Mouse (Mus musculus) ES-E14 (cell line): ENCODE measurements around the gene Fundc1. TPM values are rescaled to one million over a fixed set of nuclear protein-coding genes. Genes with fewer than 3 reads are reported as not detected.

ENCODE experiments used
- DNase-seq: peaks from one replicate; pipeline ENCODE4 v3.0.0-alpha.2; 2013; ENCODE audit warnings: low read depth, low spot score
- H3K27ac ChIP-seq: 2 replicates; pipeline ENCODE4 v1.5.1; 2012; ENCODE audit warnings: low read depth, mild to moderate bottlenecking, low read length, moderate library complexity, mixed read lengths; ENCODE audit not compliant: poor library complexity, insufficient read depth, severe bottlenecking
- H3K36me3 ChIP-seq: 2 replicates; pipeline ENCODE4 v1.6.1; 2012; ENCODE audit warnings: mild to moderate bottlenecking, low read length, moderate library complexity, mixed read lengths; ENCODE audit not compliant: control insufficient read depth, poor library complexity, insufficient read depth, severe bottlenecking
- H3K4me1 ChIP-seq, 2 experiments: fragments of 150-350 bp in 1 of 2; sonication (generic) in 1 of 2; 2 replicates each; pipeline ENCODE4 v1.6.1; 2012; ENCODE audit warnings: low read length in 2 of 2, mild to moderate bottlenecking in 1 of 2, mixed read lengths in 1 of 2; ENCODE audit not compliant: control insufficient read depth in 2 of 2, insufficient read depth in 2 of 2, poor library complexity in 1 of 2
- H3K4me3 ChIP-seq, 2 experiments: fragments of 150-350 bp in 1 of 2; sonication (generic) in 1 of 2; 2 replicates each; pipeline ENCODE4 v1.5.1; 2012; ENCODE audit warnings: low read length in 2 of 2, low read depth in 1 of 2, mild to moderate bottlenecking in 1 of 2, mixed read lengths in 1 of 2; ENCODE audit not compliant: insufficient read depth in 1 of 2, poor library complexity in 1 of 2, severe bottlenecking in 1 of 2
- H3K9ac ChIP-seq: 2 replicates; pipeline ENCODE4 v1.6.1; 2012; ENCODE audit warnings: low read depth, mild to moderate bottlenecking, low read length, mixed read lengths; ENCODE audit not compliant: poor library complexity, insufficient read depth, severe bottlenecking
- H3K9me3 ChIP-seq: fragments of 150-350 bp; sonication (generic); 2 replicates; pipeline ENCODE4 v1.6.1; 2012; ENCODE audit warnings: low read depth, mild to moderate bottlenecking, low read length; ENCODE audit not compliant: control insufficient read depth, insufficient read depth
- CHD2 ChIP-seq: IDR thresholded peaks from 2 replicates; pipeline ENCODE4 v1.6.1; 2014; ENCODE audit warnings: mild to moderate bottlenecking, low read depth, low read length, inconsistent platforms
- HCFC1 ChIP-seq: IDR thresholded peaks from 2 replicates; pipeline ENCODE4 v1.6.1; 2012; ENCODE audit warnings: low read length, inconsistent platforms, borderline replicate concordance; ENCODE audit not compliant: insufficient read depth
- MAFK ChIP-seq: IDR thresholded peaks from 2 replicates; pipeline ENCODE4 v1.6.1; 2014; ENCODE audit warnings: mild to moderate bottlenecking, low read depth, low read length, inconsistent platforms; ENCODE audit not compliant: insufficient read depth
- ZC3H11A ChIP-seq: IDR thresholded peaks from 2 replicates; pipeline ENCODE4 v1.6.1; 2012; ENCODE audit warnings: low read depth, mild to moderate bottlenecking, inconsistent platforms, low read length, borderline replicate concordance
- ZNF384 ChIP-seq: IDR thresholded peaks from 2 replicates; pipeline ENCODE4 v1.6.1; 2012; ENCODE audit warnings: low read depth, low read length, inconsistent platforms
- in situ Hi-C, 2 experiments: fragments of 600-800 bp; cut with MboI; formaldehyde crosslinking; loops; one replicate each; pipeline ENCODE4 v1.15.1; 2025; ENCODE audit warnings: low sequenced_read_pairs in 2 of 2, inconsistent platforms in 1 of 2; ENCODE audit not compliant: unreplicated experiment in 2 of 2
- total RNA-seq: library from RNA; depleted of rRNA; stranded (reverse); fragments of 300-350 nt; gene quantifications from 2 replicates; pipeline ENCODE4 v1.2.3, GENCODE M21; 2012

Gene Fundc1
- total RNA-seq, 1 experiment = 8.8 TPM

DNA sequence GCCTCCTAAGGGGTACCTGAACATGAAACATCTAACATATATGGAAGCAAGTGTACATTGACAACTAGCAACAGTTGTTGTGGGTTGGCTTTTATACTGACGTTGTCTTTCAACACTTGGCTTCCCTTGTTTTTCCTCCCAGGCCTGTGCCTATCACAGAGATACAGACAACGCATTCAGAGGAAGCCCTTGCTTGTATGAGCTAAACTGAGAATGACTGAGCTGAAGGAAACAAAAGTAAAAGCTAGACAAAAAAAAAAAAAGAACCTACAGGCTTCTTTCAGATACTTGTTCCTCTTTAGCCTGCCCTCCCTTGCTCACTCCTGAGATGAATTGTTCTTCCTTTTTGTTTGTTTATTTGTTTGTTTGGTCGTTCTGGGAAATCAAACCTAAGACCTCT is 58.1 kb downstream of the Fundc1 start:
- in situ Hi-C loops = no loop called here
- peak overlapping the region in 1 of 2 experiments; percentile 56; a peak in 1 of 4 replicates for H3K4me3 ChIP-seq
- TF ChIP-seq MAFK = no peak
- TF ChIP-seq ZNF384 = no peak
- TF ChIP-seq HCFC1 = no peak
- TF ChIP-seq ZC3H11A = no peak
- no peak for TF ChIP-seq CHD2
- no peaks in the 10 kb centered on the region for H3K36me3 ChIP-seq
- DNase-seq = no peak
- H3K27ac ChIP-seq = no peak overlapping the region
- no peaks in the 10 kb centered on the region for H3K4me1 ChIP-seq
- H3K9me3 ChIP-seq = no peaks in the 10 kb centered on the region
- H3K9ac ChIP-seq = no peak overlapping the region

DNA sequence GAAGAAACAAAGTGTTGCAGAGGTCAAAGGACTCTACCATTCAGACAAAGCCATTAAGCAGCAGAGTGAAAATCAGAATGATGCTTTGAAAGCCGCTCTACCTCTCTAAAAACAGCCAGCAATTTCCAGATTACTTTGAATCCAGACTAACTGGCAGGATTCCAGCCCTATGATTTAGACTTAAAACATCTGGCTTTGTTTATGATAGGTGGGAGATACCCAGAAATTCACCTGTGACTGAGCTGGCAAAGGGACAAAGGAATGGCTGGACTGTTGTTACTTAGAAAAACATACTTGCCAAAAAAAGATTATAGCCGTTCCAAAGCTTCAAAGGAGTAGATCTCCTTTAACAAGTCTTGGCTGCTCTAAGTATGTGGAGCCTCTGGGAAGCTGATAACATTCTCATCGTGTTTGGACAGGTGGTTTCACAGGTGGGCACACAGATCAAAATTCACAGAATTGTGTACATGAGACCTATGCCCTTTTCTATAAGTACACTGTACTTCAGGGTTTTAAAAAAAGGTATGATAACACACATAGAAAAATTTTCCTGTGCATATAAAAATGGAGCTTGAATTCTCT is 60.0 kb downstream of the Fundc1 start:
- no peak for TF ChIP-seq MAFK
- no peak for TF ChIP-seq CHD2
- in situ Hi-C loops = no loop called here
- H3K4me3 ChIP-seq = no peak overlapping the region
- no peak overlapping the region for H3K27ac ChIP-seq
- DNase-seq = no peak
- H3K36me3 ChIP-seq = no peaks in the 10 kb centered on the region
- no peaks in the 10 kb centered on the region for H3K9me3 ChIP-seq
- H3K4me1 ChIP-seq = no peaks in the 10 kb centered on the region
- H3K9ac ChIP-seq = no peak overlapping the region
